Mouse (Mus musculus) G1E (cell line): Measurements from ENCODE around the gene Nrg3.

Experiments used
- CTCF ChIP-seq: IDR thresholded peaks from 2 replicates; pipeline ENCODE4 v1.5.1; 2012; ENCODE audit warnings: low read depth, low read length, inconsistent platforms, mixed read lengths
- GATA1 ChIP-seq: IDR thresholded peaks from 2 replicates; pipeline ENCODE4 v1.6.1; 2012; ENCODE audit warnings: borderline replicate concordance, low read length, inconsistent platforms, mixed read lengths

DNA sequence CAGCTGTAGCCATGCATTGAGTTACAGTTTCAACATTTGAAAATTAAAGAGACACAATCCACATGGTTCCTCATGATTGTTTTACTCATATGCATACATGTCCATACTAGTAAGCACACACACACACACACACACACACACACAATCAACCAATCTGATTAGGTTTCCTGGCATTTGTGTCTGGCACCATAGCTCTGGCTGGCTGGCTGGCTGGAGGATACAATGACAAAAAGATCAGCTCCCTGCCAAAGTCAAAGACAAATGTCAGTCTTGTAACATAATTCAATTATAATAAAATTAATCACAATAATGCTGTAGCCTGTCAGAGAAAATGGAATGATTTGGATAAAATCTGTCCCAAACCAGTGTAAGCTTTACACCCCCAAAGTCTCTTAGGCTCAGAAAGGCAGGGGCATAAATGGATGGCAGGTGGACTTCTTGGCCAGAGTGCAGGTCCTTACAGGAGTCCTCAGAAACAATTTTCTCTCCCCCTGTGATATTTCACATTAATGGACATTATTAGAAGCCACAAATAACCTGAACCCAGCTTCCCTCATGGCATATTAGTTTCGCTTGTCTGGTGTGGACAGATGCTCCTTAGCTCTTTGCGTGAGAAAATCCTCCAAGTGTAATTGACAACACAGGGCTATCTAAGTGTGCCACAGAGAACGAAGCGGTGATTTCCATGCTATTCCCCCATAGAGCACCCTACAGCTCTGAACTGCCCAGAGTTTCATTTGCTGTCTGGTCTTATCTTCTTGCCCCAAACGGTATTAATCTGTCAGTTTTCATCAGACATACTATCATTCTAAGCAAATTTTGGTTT is 697.4 kb downstream of the Nrg3 start:
- TF ChIP-seq GATA1 (no peak), CTCF (no peak)
